Mouse (Mus musculus): ENCODE data around the gene Cnnm2. TPM values are rescaled to one million over a fixed set of nuclear protein-coding genes. Genes with fewer than 3 reads are reported as not detected.
"Not testable (repeated sequence)": the region's sequence is repeated elsewhere in the genome, so short reads cannot be mapped to it uniquely, and the experiment has no call there.

Cnnm2 gene
- total RNA-seq (2015): 6.4 and 8.0 TPM in 2 replicates
- total RNA-seq (2017): 5.5 and 5.8 TPM in 2 replicates

- peak; percentile 84 for ATAC-seq (replicated peaks; ENCODE audit: poor library complexity)
Observed at GRCm38 (mm10) chr19:46761247-46761946, at the start of gene Cnnm2. Cnnm2 (plus strand) TSS chr19:46761596.

- ATAC-seq (replicated peaks; ENCODE audit: poor library complexity): no peak
Observed at GRCm38 (mm10) chr19:46714234-46714633, 47.2 kb upstream of the Cnnm2 start.

GRCm38 (mm10) chr19:46715016-46715415 lies 46.4 kb upstream of the Cnnm2 start:
- ATAC-seq (replicated peaks; ENCODE audit: poor library complexity): no peak

- ATAC-seq (replicated peaks; ENCODE audit: poor library complexity): no peak
Observed at GRCm38 (mm10) chr19:46718150-46718549, 43.2 kb upstream of the Cnnm2 start.

GRCm38 (mm10) chr19:46724411-46724810 lies 37.0 kb upstream of the Cnnm2 start:
- ATAC-seq (replicated peaks; ENCODE audit: poor library complexity): no peak

GRCm38 (mm10) chr19:46726142-46726541 lies 35.3 kb upstream of the Cnnm2 start:
- no peak for ATAC-seq (replicated peaks; ENCODE audit: poor library complexity)

- ATAC-seq (replicated peaks; ENCODE audit: poor library complexity): no peak
Observed at GRCm38 (mm10) chr19:46727140-46727736, 34.2 kb upstream of the Cnnm2 start.

- ATAC-seq (replicated peaks; ENCODE audit: poor library complexity): peak; percentile 91
Observed at GRCm38 (mm10) chr19:46727945-46728540, 33.4 kb upstream of the Cnnm2 start.

GRCm38 (mm10) chr19:46728909-46729308 lies 32.5 kb upstream of the Cnnm2 start:
- no peak for ATAC-seq (replicated peaks; ENCODE audit: poor library complexity)

GRCm38 (mm10) chr19:46731351-46731750 lies 30.0 kb upstream of the Cnnm2 start:
- no peak for ATAC-seq (replicated peaks; ENCODE audit: poor library complexity)

- not testable (repeated sequence) for ATAC-seq (replicated peaks; ENCODE audit: poor library complexity)
Observed at GRCm38 (mm10) chr19:46732673-46733072, 28.7 kb upstream of the Cnnm2 start.

GRCm38 (mm10) chr19:46733626-46734025 lies 27.8 kb upstream of the Cnnm2 start:
- ATAC-seq (replicated peaks; ENCODE audit: poor library complexity): no peak

- ATAC-seq (replicated peaks; ENCODE audit: poor library complexity): no peak
Observed at GRCm38 (mm10) chr19:46735241-46735640, 26.2 kb upstream of the Cnnm2 start.

- no peak for ATAC-seq (replicated peaks; ENCODE audit: poor library complexity)
Observed at GRCm38 (mm10) chr19:46737106-46737505, 24.3 kb upstream of the Cnnm2 start.

- ATAC-seq (replicated peaks; ENCODE audit: poor library complexity): peak; percentile 89
Observed at GRCm38 (mm10) chr19:46740341-46741008, 20.9 kb upstream of the Cnnm2 start.

GRCm38 (mm10) chr19:46741574-46741973 lies 19.8 kb upstream of the Cnnm2 start:
- peak; percentile 52; the same call in 1 of the 2 replicates for ATAC-seq (replicated peaks; ENCODE audit: poor library complexity)

- no peak for ATAC-seq (replicated peaks; ENCODE audit: poor library complexity)
Observed at GRCm38 (mm10) chr19:46744681-46745080, 16.7 kb upstream of the Cnnm2 start.

- ATAC-seq (replicated peaks; ENCODE audit: poor library complexity): no peak
Observed at GRCm38 (mm10) chr19:46747799-46748198, 13.6 kb upstream of the Cnnm2 start.

GRCm38 (mm10) chr19:46752235-46752634 lies 9.2 kb upstream of the Cnnm2 start:
- ATAC-seq (replicated peaks; ENCODE audit: poor library complexity): no peak

GRCm38 (mm10) chr19:46755066-46755465 lies 6.3 kb upstream of the Cnnm2 start:
- ATAC-seq (replicated peaks; ENCODE audit: poor library complexity): peak; percentile 63; the same call in 1 of the 2 replicates

GRCm38 (mm10) chr19:46756221-46756620 lies 5.2 kb upstream of the Cnnm2 start:
- no peak for ATAC-seq (replicated peaks; ENCODE audit: poor library complexity)
